Mouse (Mus musculus): ENCODE data around the gene Trdn.

- TF ChIP-seq CTCF (IDR thresholded peaks at IDR 0.05; ENCODE audit: extremely low read depth, insufficient read depth, low read length) (no peak), POLR2A (IDR thresholded peaks at IDR 0.05; ENCODE audit: extremely low read depth, insufficient read depth, low read length) (no peak)
Observed at GRCm38 (mm10) chr10:33353026-33353425, 272.7 kb downstream of the Trdn start.

Data from cortical plate, adult 2 months (tissue).